Mouse (Mus musculus) lung, postnatal 25 days (tissue): Measurements from ENCODE around the gene Abhd14b.

Source experiments
- DNase-seq: peaks from one replicate; pipeline ENCODE4 v3.0.0; 2022; ENCODE audit warnings: low spot score

Gene Abhd14b

GRCm38 (mm10) chr9:106447348-106447747, at the start of gene Abhd14b, which contains the start of gene Abhd14a:
Abhd14b (plus strand) TSS chr9:106447459.
Abhd14a (minus strand) TSS chr9:106447678.
- peak; percentile 96 for DNase-seq

GRCm38 (mm10) chr9:106397733-106398132, 49.5 kb upstream of the Abhd14b start:
- no peak for DNase-seq

GRCm38 (mm10) chr9:106398667-106399311, 48.5 kb upstream of the Abhd14b start:
- no peak for DNase-seq

GRCm38 (mm10) chr9:106399808-106400207, 47.5 kb upstream of the Abhd14b start:
- DNase-seq, result no peak

- no peak for DNase-seq
Observed at GRCm38 (mm10) chr9:106402149-106402548, 45.1 kb upstream of the Abhd14b start.

GRCm38 (mm10) chr9:106402607-106403375, 44.5 kb upstream of the Abhd14b start:
- DNase-seq, result no peak

GRCm38 (mm10) chr9:106405275-106405674, 42.0 kb upstream of the Abhd14b start:
- DNase-seq, result peak; percentile 58

GRCm38 (mm10) chr9:106406443-106407078, 40.7 kb upstream of the Abhd14b start:
- peak; percentile 55 for DNase-seq

- no peak for DNase-seq
Observed at GRCm38 (mm10) chr9:106409096-106409495, 38.2 kb upstream of the Abhd14b start.

GRCm38 (mm10) chr9:106410086-106410650, 37.1 kb upstream of the Abhd14b start:
- no peak for DNase-seq

GRCm38 (mm10) chr9:106411091-106411594, 36.1 kb upstream of the Abhd14b start:
- DNase-seq, result no peak

GRCm38 (mm10) chr9:106411729-106412128, 35.5 kb upstream of the Abhd14b start:
- no peak for DNase-seq

GRCm38 (mm10) chr9:106412210-106412609, 35.0 kb upstream of the Abhd14b start:
- DNase-seq, result no peak

GRCm38 (mm10) chr9:106413606-106414005, 33.7 kb upstream of the Abhd14b start:
- no peak for DNase-seq

GRCm38 (mm10) chr9:106416826-106417225, 30.4 kb upstream of the Abhd14b start:
- DNase-seq, result no peak

- peak; percentile 64 for DNase-seq
Observed at GRCm38 (mm10) chr9:106417841-106418625, 29.2 kb upstream of the Abhd14b start.

GRCm38 (mm10) chr9:106420608-106421007, 26.7 kb upstream of the Abhd14b start:
- DNase-seq, result no peak

- DNase-seq, result no peak
Observed at GRCm38 (mm10) chr9:106421033-106421864, 26.0 kb upstream of the Abhd14b start.

GRCm38 (mm10) chr9:106421865-106422160, 25.4 kb upstream of the Abhd14b start:
- DNase-seq, result peak; percentile 92

GRCm38 (mm10) chr9:106428719-106429220, 18.5 kb upstream of the Abhd14b start:
- peak; percentile 19 for DNase-seq
